Mouse (Mus musculus) liver, embryonic 15.5 days (tissue): ENCODE measurements at regions not wholly inside any gene's neighbourhood (a gene's known extent, or its start where the extent isn't known, plus 50 kb on each side); places are given as distances from the start of the nearest gene placed in this dataset.

Experiments
- ATAC-seq: fragments of 200-750 bp; cut with Nextera tagmentation; 2 replicates; pipeline ENCODE4 v1.8.0; 2017; ENCODE audit warnings: moderate number of reproducible peaks, mild to moderate bottlenecking, moderate library complexity; ENCODE audit not compliant: insufficient read depth
- H3K27ac ChIP-seq: fragments of 300-500 bp; sonication (generic); replicated peaks from 2 replicates; pipeline ENCODE4 v1.5.1; 2015; ENCODE audit warnings: mild to moderate bottlenecking, inconsistent platforms
- H3K27me3 ChIP-seq: fragments of 300-500 bp; sonication (generic); 2 replicates; pipeline ENCODE4 v1.6.1; 2015; ENCODE audit warnings: mild to moderate bottlenecking, inconsistent platforms
- H3K36me3 ChIP-seq: fragments of 300-500 bp; sonication (generic); replicated peaks from 2 replicates; pipeline ENCODE4 v1.6.1; 2015; ENCODE audit warnings: moderate library complexity, mild to moderate bottlenecking, inconsistent platforms
- H3K4me1 ChIP-seq: fragments of 300-500 bp; sonication (generic); replicated peaks from 2 replicates; pipeline ENCODE4 v1.6.1; 2015; ENCODE audit warnings: inconsistent platforms
- H3K4me2 ChIP-seq: fragments of 300-500 bp; sonication (generic); 2 replicates; pipeline ENCODE4 v1.6.1; 2015; ENCODE audit warnings: moderate library complexity, mild to moderate bottlenecking, inconsistent platforms
- H3K4me3 ChIP-seq: fragments of 300-500 bp; sonication (generic); replicated peaks from 2 replicates; pipeline ENCODE4 v1.5.1; 2015; ENCODE audit warnings: mild to moderate bottlenecking, inconsistent platforms
- H3K9ac ChIP-seq: fragments of 300-500 bp; sonication (generic); 2 replicates; pipeline ENCODE4 v1.6.1; 2015; ENCODE audit warnings: moderate library complexity, mild to moderate bottlenecking, inconsistent platforms
- H3K9me3 ChIP-seq: fragments of 300-500 bp; sonication (generic); replicated peaks from 2 replicates; pipeline ENCODE4 v1.6.1; 2016; ENCODE audit warnings: inconsistent platforms
- WGBS: fragments of 180-500 bp; shearing (Covaris S2); methylation state at CpG from one replicate; pipeline ENCODE4 v1.1.7; 2015; ENCODE audit warnings: mixed read lengths; ENCODE audit not compliant: insufficient replicate concordance; 5-methylcytosine and 5-hydroxymethylcytosine counted together

DNA sequence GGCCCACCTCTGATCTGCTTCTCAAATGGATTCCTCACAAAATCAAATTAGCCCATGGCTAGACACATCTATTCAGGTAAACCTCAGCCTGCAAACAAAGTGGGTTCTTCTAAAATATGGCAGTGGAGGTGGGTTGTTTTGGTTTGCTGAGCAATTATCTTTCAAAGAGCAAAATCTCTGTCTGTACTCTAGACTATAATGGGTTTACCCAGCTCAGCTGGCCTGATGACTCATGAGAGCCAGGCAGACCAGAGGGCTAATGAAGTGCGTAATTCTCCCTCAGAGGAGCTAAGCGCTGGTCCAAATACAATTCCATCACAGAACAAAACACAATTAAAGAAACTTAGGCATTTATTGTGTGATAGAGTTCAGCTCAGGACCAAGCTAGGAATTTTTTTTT lies 86.1 kb downstream of the Cartpt start:
- Histone ChIP-seq H3K27ac (no peak overlapping the region), H3K9ac (no peak overlapping the region), H3K27me3 (no peaks in the 10 kb centered on the region), H3K4me3 (no peak overlapping the region), H3K36me3 (no peaks in the 10 kb centered on the region), H3K9me3 (no peaks in the 10 kb centered on the region), H3K4me1 (no peaks in the 10 kb centered on the region), H3K4me2 (no peak overlapping the region)
- no peak for ATAC-seq
- WGBS = 66% methylated on average over 2 of the region's 2 CpGs

DNA sequence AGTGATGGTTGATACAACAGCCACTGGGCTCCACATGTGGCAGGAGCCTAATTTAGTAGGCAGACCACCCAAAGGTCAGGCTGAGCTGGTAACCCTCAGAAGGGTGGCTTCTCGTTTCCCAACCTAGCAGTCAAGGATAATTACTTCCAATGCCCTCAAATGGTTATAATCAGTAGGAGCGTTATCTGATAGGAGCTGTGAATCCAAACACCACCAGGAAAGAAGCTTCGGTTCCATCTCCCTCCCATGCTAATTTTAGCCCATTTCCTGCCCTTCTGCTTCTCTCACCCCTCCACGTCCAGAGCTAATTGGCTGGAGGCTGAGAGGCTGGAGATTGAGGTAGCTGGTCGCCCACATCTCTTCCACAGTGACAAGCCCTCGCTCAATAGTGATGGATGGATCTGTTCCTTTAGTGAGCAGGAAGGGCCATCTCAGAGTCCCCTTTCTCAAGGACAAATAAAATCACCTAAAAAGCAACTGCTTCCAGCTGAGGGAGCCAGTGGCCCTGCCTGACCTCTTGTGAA lies 86.8 kb downstream of the Cartpt start:
- H3K36me3 ChIP-seq = no peaks in the 10 kb centered on the region
- H3K9ac ChIP-seq = no peak overlapping the region
- H3K27me3 ChIP-seq = no peaks in the 10 kb centered on the region
- no peak for ATAC-seq
- no peak overlapping the region for H3K27ac ChIP-seq
- H3K4me3 ChIP-seq = no peak overlapping the region
- WGBS = 28% methylated on average over 6 of the region's 6 CpGs
- no peaks in the 10 kb centered on the region for H3K4me1 ChIP-seq
- H3K9me3 ChIP-seq = no peaks in the 10 kb centered on the region
- no peak overlapping the region for H3K4me2 ChIP-seq

GRCm38 (mm10) chr13:99794448-99794847 lies 106.4 kb downstream of the Cartpt start:
- H3K27ac ChIP-seq = no peak overlapping the region
- 59% methylated on average over 6 of the region's 6 CpGs for WGBS
- H3K36me3 ChIP-seq = no peaks in the 10 kb centered on the region
- H3K9me3 ChIP-seq = no peaks in the 10 kb centered on the region
- no peak overlapping the region for H3K4me3 ChIP-seq
- no peaks in the 10 kb centered on the region for H3K4me1 ChIP-seq
- no peak for ATAC-seq
- H3K9ac ChIP-seq = no peak overlapping the region
- no peaks in the 10 kb centered on the region for H3K27me3 ChIP-seq
- H3K4me2 ChIP-seq = no peak overlapping the region

GRCm38 (mm10) chr13:99793786-99794435 lies 107.0 kb downstream of the Cartpt start:
- Histone ChIP-seq H3K27ac (no peak overlapping the region), H3K9me3 (no peaks in the 10 kb centered on the region), H3K9ac (no peak overlapping the region), H3K4me3 (no peak overlapping the region), H3K36me3 (no peaks in the 10 kb centered on the region), H3K27me3 (no peaks in the 10 kb centered on the region), H3K4me1 (no peaks in the 10 kb centered on the region), H3K4me2 (no peak overlapping the region)
- 60% methylated on average over 7 of the region's 7 CpGs for WGBS
- ATAC-seq = no peak

- whole genome bisulfite sequencing = 60% methylated on average over 6 of the region's 6 CpGs
- no peak for ATAC-seq
Observed at GRCm38 (mm10) chr13:99793001-99793400, 107.9 kb downstream of the Cartpt start.

GRCm38 (mm10) chr13:99790951-99791350 lies 109.9 kb downstream of the Cartpt start:
- no peak overlapping the region for H3K4me2 ChIP-seq
- H3K9ac ChIP-seq = no peak overlapping the region
- no peak for ATAC-seq
- H3K4me1 ChIP-seq = no peaks in the 10 kb centered on the region
- H3K4me3 ChIP-seq = no peak overlapping the region
- H3K27me3 ChIP-seq = no peaks in the 10 kb centered on the region
- 60% methylated on average over 5 of the region's 5 CpGs for WGBS
- no peaks in the 10 kb centered on the region for H3K36me3 ChIP-seq
- no peaks in the 10 kb centered on the region for H3K9me3 ChIP-seq
- no peak overlapping the region for H3K27ac ChIP-seq

More at GRCm38 (mm10) chr13:99793001-99793400, 107.9 kb downstream of the Cartpt start:
- Histone ChIP-seq H3K4me2 (no peak overlapping the region), H3K4me1 (no peaks in the 10 kb centered on the region), H3K9ac (no peak overlapping the region), H3K27ac (no peak overlapping the region), H3K4me3 (no peak overlapping the region), H3K27me3 (no peaks in the 10 kb centered on the region), H3K36me3 (no peaks in the 10 kb centered on the region), H3K9me3 (no peaks in the 10 kb centered on the region)

DNA sequence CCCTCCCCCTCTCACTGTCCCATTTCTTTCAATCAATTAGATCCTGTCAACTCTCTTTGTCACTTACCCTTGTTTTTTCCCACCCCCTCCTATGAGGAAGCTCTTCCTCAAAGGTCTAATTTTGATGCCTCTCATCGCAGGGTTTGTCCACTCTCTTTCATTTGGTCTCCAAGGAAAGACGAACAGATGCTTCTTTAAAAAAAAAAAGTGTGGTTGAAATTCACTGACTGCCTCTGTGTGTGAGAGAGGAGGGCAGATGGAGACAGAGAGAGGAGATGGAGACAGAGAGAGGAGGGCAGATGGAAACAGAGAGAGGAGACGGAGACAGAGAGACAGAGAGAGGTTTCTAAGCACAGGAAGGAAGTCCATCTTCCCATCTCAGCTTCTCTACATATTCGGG lies 113.1 kb downstream of the Cartpt start:
- no peak overlapping the region for H3K4me3 ChIP-seq
- H3K9ac ChIP-seq = no peak overlapping the region
- no peak for ATAC-seq
- H3K4me2 ChIP-seq = no peak overlapping the region
- no peak overlapping the region for H3K27ac ChIP-seq
- H3K36me3 ChIP-seq = no peaks in the 10 kb centered on the region
- no peaks in the 10 kb centered on the region for H3K4me1 ChIP-seq
- H3K9me3 ChIP-seq = no peaks in the 10 kb centered on the region
- H3K27me3 ChIP-seq = no peaks in the 10 kb centered on the region
- WGBS = 48% methylated on average over 4 of the region's 4 CpGs

DNA sequence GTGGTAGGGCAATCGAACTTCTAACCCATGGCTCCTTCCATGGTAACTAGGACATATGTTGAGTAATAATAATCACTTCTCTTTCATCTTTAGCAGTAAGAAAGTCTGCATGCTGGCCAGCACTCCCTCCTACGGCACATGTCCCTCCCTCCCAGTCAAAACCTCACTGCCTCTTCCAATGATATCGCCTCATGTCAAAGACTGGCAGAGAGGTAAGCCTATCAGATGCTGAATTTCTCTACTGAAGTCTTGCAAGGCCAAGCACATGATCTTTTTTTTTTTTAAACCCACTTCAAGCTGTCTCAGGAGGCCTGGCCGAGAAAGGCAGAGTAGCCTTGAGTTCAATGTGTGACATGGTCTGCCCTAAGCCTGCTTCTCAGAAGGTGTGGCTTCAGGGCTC lies 115.5 kb downstream of the Cartpt start:
- Histone ChIP-seq H3K4me3 (no peak overlapping the region), H3K4me1 (no peaks in the 10 kb centered on the region), H3K27ac (no peak overlapping the region), H3K4me2 (no peak overlapping the region), H3K27me3 (peaks cover 9% of the 10 kb centered on the region), H3K9ac (no peak overlapping the region), H3K36me3 (no peaks in the 10 kb centered on the region), H3K9me3 (no peaks in the 10 kb centered on the region)
- 70% methylated on average over 4 of the region's 4 CpGs for WGBS
- ATAC-seq = no peak

DNA sequence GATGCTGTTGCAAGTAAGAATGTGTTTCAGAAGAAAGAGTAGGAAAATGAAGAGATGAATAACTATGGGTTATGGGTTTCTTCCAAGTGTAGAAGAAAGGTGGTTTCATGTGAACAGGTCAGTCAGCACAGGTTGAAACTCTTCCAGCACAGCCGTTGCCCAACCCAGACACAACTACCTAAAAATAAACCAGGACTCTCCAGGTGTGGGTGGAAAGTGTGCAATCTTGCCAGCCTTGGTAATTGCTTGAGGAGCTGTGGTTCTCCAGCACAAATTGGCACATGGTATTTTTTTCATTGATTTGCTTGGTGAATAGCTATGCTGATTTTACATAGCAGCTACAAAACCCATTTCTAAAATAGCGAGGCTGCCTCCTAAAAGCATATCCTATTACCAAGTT lies 116.6 kb downstream of the Cartpt start:
- 49% methylated on average over 2 of the region's 2 CpGs for WGBS
- Histone ChIP-seq H3K27me3 (peaks cover 17% of the 10 kb centered on the region), H3K9ac (no peak overlapping the region), H3K27ac (no peak overlapping the region), H3K4me1 (no peaks in the 10 kb centered on the region), H3K4me2 (no peak overlapping the region), H3K36me3 (no peaks in the 10 kb centered on the region), H3K4me3 (no peak overlapping the region), H3K9me3 (no peaks in the 10 kb centered on the region)
- ATAC-seq = no peak

DNA sequence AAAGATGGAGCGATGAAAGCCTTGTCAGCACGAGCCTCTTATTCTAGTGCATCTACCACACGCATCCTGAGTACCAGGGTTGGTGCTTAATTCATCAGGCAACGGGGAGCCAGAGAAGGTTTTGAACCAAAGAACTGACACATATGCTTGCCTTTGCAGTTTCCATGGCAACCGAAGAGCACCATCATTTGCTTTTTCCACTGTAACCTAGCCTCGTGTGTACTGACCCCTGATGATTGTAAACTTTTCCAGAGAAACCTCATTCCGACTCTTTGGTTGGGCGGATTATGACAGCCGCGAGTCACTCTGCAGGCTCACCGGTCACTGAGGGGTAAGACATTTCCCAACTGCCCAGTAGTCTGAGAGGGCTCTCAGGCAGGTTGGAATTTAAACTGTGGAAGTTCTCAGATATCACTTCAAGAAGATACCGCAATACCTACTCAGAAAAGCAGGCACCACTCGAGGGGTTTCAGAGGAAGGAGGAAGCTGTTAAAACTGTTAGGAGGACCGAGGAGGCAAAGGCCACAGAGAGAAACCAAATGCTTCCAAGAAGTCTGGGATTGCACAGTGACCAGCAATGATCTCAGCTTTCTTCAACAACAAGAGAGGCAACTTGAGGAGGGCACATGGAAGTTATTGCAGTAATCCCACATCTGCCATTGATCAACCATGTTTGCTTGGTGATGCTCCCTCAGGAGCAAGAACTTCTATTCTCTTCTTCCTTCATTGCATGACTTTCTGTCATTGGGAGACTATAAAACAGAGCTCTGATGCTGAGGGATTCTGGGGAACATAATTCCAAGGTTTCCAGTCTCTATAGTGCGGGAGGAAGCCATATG lies 117.8 kb downstream of the Cartpt start:
- Histone ChIP-seq H3K4me2 (no peak overlapping the region), H3K4me3 (no peak overlapping the region), H3K36me3 (no peaks in the 10 kb centered on the region), H3K4me1 (no peaks in the 10 kb centered on the region), H3K27ac (no peak overlapping the region), H3K9me3 (no peaks in the 10 kb centered on the region), H3K9ac (no peak overlapping the region), H3K27me3 (peaks cover 18% of the 10 kb centered on the region)
- WGBS = 64% methylated on average over 15 of the region's 15 CpGs
- no peak for ATAC-seq

DNA sequence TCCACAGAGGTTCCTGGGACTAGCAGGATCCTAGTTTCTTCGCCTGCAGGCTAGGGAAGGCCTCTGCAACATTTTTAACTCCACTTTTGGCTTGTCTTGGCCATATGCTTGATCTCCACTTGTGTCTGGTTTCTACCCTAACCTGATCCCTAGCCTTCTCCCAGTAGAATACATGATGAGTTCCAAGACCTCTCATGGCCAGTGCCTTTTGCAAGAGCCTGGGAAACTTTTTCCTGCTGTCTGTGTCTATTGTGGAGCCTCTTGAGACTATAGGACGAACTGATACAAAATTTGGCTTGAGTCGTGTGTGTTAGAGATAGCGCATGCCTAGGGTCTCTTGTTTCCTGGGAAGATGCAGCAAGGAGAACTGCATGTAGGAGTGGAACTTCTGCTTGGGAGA lies 119.3 kb downstream of the Cartpt start:
- Histone ChIP-seq H3K4me1 (no peaks in the 10 kb centered on the region), H3K9me3 (no peaks in the 10 kb centered on the region), H3K36me3 (no peaks in the 10 kb centered on the region), H3K27ac (no peak overlapping the region), H3K27me3 (peaks cover 18% of the 10 kb centered on the region), H3K4me3 (no peak overlapping the region), H3K9ac (no peak overlapping the region), H3K4me2 (no peak overlapping the region)
- 42% methylated on average over 4 of the region's 4 CpGs for WGBS
- no peak for ATAC-seq
